In the genomic region with DNA sequence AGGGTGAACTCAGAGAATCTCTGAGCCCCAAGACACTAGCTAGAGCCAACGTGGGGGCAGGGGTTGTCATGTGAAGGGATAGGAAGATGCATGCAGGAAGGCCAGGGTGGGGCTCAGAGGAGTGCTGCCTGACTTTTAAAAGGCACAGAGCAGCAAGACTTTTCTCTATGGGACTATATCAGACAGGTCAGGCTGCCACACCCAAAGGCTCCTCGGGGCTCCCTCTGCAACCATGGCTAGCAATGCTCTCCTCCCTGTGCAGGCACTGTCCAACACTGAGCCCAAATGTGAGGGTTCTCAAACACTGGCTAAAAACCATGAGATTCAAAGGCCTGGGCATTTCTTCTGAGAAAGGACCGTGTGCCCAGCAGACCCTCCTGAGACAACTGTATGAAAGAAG, we compare ENCODE assay signal across 21 mouse cellular contexts.
"Had no signal": no experiment of that assay in that cellular context is flagged by ENCODE, and none has a peak within 500 bp of the region (broad histone marks: within the 10 kb centered on the region; RNA-seq: fewer than 3 reads in every experiment).

No protein-coding gene starts in this region.

- H3K27me3 ChIP-seq: limb, embryonic 13.5 days; neural tube, embryonic 12.5 days; neural tube, embryonic 15.5 days had no signal

- H3K27ac ChIP-seq: limb, embryonic 10.5 days; limb, embryonic 13.5 days; neural tube, embryonic 12.5 days; neural tube, embryonic 15.5 days; stomach, postnatal 0 days had no signal

- DNase-seq: kidney, adult 18-20 months; kidney, adult 9 months; kidney, postnatal 14 days; kidney, postnatal 4 days; lung, adult 18-20 months; lung, postnatal 14 days; lung, postnatal 4 days; midbrain, embryonic 14.5 days; right cerebral cortex, adult 18-20 months; right cerebral cortex, postnatal 14 days; right cerebral cortex, postnatal 4 days; thymus, adult 2 months; thymus, postnatal 25 days had no signal

- H3K36me3 ChIP-seq: neural tube, embryonic 12.5 days; neural tube, embryonic 15.5 days had no signal

- H3K9me3 ChIP-seq: limb, embryonic 10.5 days; limb, embryonic 13.5 days; neural tube, embryonic 12.5 days; neural tube, embryonic 15.5 days had no signal

- H3K4me1 ChIP-seq: limb, embryonic 13.5 days had no signal

- ATAC-seq: inflammation-experienced regulatory T-cells, adult 6 months; intestine, embryonic 16.5 days had no signal

- H3K4me2 ChIP-seq: limb, embryonic 13.5 days; midbrain, embryonic 11.5 days; neural tube, embryonic 12.5 days; neural tube, embryonic 15.5 days had no signal

- H3K4me3 ChIP-seq: limb, embryonic 10.5 days; limb, embryonic 13.5 days; neural tube, embryonic 12.5 days; neural tube, embryonic 15.5 days had no signal

- H3K9ac ChIP-seq: limb, embryonic 13.5 days; neural tube, embryonic 12.5 days; neural tube, embryonic 15.5 days had no signal
